Mouse (Mus musculus): ENCODE results near the gene Tcerg1l.

The Tcerg1l gene

DNA sequence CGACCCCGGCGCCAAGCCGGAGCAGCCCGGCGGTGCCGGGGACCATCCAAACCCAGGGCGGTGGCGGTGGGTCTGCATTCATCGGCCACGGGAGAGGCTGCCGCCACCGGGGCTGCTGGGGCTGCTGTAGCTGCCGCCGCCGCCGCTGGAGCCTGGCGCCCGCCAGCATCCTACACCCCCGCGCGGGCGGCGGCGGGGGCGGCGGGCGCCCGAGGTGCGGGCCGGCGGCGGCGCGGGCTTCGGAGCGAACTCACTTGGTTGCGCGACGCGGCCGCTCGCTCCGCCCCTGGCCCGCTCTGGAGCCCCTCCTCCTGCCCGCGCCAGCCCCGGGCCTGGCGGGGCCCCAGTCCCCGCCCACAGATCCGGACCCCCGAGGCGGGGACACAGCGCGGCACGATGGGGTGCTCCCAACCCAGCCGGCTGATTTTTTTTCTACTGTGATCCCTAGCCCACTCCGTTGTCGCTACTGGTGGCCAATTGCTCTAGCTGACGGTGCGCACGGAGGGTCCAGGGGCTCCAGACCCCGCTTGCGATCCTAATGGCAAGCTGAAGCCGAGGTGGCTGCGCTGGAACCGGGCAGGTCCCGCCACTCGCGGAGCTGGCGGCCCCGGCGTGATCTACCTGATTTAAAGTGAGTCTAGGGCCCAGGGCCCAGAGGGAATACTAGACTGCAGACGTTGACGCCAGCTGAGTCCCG is at the start of gene Tcerg1l:
Gene Tcerg1l, minus strand, starts transcription at position 246 of the 697 bp plus-strand sequence.
- no peak for DNase-seq (ENCODE audit: low read depth, low spot score)

DNA sequence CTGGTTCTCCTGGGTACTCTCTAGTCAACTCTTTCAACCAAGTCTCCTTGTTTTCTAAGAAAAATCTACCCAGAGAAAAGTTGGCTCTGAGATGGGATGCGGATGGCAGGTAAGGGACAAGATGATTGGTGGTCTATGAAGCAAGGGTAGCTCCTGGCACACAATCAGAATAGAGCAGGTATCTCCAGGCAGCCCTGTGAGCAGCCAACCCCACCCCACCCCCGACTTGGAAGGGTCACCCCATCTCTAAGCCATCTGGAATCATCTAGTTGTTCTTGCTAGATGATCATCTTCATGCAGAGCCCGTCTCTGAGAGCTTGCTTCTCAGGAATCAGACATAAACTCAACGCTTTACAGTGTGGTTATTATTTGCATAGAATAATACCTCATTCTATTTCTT is 44.6 kb upstream of the Tcerg1l start:
- DNase-seq (ENCODE audit: low read depth, low spot score), result no peak

DNA sequence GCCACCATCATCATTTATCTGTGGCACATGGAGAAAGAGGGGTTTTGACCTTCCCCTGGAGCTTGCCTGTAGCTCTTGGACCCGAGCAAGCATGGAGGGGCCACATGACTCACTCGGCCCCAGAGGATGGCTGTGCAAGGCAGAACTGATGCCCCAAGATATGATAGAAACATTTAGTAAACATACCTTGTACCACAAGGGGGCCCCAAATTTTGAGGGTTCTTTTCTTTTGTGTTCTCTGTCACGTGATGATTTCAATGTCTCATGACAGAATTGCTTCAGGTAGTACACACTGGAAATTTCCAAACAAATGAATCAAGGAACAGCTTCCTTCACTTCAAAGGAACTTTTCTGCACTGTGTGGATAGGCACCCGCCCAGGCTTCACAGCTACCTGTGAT is 35.0 kb upstream of the Tcerg1l start:
- DNase-seq (ENCODE audit: low read depth, low spot score), result no peak

DNA sequence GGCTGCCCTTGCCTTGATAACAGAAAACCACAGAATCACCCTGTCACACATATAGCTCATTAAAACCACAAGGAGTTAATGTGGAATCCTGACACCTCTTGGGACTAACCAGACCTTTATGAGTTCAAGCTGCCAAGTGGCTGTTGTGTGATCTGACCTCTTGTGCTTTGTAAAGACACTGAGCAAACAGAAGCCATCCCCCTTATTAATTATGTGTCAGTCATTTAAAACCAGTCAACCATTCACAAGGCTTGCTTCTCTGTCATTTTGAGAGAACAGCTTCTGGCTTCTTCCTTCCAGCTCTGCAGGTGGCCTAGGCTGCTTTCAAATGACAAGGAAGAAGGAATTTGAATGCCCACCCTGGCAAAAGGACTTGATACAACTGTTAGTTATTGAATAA is 33.9 kb upstream of the Tcerg1l start:
- no peak for DNase-seq (ENCODE audit: low read depth, low spot score)

DNA sequence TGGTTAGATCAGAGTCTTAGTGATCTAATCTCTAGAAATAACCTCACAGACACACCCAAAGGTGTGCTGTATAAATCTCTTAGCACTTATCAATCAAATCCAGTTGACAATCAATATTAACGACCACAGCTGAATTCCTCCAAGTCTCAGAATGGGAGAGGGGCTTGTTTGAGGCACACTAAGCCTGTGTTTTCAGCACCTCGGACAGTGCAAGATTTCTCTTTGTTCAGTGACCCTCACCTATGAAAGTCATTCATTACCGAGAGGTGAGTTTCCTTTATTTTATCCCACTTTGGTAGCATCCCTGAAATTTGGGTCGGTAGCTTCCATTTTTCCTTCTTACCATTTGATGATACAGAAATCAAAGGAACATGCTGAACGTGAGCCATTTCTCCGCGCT is 32.4 kb upstream of the Tcerg1l start:
- DNase-seq (ENCODE audit: low read depth, low spot score), result no peak

DNA sequence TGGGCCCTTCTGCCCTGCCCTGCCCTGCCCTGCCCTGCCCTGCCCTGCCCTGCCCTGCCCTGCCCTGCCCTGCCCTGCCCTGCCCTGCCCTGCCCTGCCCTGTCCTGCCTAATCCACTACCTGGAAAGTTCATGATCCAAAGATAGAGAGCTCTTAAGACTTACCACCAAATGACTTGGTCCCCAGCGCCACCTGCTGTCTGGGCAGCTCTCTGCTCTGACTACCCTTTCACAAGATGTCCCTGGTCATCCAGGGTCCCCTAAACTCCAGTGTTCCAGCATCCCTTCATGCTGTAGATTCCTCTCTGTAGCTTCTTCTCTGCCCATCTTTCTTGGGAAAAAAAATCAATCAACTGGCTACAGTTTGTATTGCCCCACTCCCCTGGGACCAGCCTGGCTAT is 31.3 kb upstream of the Tcerg1l start:
- DNase-seq (ENCODE audit: low read depth, low spot score), result no peak

DNA sequence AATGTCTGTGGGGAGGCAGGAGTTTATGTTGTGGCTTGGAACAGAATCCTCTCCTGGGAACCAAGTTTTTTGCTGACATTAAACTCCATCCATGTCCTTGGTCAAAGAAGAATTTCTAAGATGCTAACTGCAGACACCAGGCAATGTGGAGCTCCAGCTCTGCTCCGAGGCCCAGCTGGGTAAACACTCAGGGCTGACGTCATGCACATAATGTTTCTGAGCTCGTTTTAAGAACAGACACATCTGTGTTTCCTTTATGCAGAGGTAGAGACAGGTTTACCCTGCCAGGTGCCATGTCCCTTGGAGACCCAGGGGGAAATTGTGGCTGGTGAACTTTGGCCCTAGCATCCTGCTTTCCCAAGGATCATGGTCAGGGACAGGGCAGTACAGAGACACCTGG is 29.9 kb upstream of the Tcerg1l start:
- DNase-seq (ENCODE audit: low read depth, low spot score), result no peak

DNA sequence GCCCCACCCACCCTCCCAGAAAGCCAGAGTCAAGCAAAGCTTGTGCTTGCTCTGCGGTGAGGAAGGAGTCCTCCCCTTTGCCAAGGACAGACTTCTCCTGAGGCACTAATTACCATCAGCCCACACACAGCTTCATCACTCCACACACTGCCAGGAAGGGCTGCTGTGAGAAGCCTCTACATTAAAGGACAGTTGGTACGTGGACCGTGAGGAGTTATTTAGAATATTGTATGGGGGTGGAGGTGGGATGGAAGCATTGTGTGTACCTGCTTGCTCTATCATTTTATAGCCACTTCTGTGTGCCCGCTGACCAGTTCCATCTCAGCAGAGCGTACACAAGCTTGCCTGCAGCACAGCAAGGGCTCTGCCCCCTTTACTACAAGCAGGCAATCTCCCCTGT is 16.0 kb upstream of the Tcerg1l start:
- no peak for DNase-seq (ENCODE audit: low read depth, low spot score)

DNA sequence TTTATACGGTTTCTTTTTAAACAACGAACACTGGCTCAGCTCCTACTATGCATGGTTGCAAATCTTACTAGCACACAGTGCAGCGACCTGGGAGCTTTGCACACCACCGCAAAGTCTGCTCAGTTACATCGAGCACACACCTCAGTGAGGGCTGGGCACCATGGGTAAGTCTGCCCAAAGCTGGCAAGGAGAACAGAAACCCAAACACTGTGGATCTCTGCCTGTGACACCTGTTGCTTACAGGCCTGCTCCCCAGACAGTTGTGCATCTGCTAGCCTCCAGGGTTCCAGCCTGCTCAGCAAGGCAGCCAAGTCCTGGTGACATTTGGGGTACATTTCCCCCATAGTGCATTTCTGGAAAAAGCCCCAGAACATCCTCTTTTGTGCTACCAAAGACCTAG is 4.1 kb upstream of the Tcerg1l start:
- DNase-seq (ENCODE audit: low read depth, low spot score), result no peak

DNA sequence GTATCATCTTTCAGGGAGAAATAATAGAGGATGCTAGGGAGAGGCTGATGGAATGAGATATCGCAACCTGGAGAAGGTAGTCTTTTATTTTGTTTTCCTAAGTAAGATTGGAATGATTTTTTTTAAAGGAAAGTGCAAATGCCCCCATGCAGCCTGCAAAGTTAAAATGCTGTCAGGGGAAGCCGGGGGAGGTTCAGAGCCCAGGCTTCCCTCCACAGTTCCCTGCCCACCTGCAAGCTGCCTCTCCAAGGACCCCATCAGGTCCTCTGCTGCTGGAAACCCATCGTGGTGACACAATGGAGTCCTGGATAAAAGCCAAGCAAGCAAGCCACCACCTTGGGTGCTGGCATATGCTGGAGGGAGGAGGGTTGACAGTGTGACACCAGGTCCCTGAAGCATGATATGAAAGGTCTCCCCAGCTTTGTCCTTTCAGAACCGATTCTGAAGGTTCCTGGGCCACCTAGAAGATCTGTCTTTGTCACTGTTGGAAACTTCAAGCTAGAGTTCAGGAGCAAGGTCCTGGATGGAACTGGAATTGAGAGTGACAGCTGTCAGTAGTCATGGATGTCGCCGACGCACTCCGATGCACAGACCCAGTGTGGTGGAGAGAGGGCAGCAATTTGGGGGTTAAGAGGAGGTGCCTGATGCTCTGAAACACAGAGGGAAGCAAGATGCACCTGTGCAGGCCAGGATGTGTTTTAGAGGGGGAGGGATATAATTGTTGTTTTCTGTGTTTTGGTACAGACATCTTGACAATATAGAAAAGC is 3.2 kb upstream of the Tcerg1l start:
- no peak for DNase-seq (ENCODE audit: low read depth, low spot score)

DNA sequence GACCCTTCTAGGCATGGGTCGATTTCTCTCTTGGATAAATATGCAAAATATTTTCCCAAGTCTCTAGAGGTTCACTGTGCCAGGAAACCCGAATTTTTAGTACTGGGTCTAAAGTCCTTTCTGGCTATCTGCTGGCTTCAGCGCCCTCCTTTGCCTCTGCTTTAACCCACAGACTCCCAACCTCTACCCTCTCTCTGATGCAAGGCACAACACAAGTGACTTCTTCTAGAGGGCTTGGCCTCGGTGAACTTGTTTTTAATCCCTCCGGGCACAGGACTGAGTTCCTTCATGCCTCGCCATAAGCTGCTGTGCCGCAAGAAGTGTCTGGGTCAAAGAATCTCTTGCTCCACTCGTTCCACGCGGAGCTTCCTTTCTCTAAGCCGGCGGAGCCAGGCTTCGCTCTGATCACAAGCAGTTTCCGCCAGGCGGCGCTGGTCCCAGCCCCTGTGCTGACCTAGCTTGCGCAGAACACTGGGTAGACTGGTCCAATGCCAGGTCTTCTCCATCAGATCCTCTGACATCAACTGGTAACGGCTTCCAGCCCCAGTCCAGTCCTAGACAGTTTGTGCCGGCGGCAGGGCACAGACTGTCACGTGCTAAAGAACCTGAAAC is 758 bp upstream of the Tcerg1l start:
- DNase-seq (ENCODE audit: low read depth, low spot score), result peak; percentile 26

DNA sequence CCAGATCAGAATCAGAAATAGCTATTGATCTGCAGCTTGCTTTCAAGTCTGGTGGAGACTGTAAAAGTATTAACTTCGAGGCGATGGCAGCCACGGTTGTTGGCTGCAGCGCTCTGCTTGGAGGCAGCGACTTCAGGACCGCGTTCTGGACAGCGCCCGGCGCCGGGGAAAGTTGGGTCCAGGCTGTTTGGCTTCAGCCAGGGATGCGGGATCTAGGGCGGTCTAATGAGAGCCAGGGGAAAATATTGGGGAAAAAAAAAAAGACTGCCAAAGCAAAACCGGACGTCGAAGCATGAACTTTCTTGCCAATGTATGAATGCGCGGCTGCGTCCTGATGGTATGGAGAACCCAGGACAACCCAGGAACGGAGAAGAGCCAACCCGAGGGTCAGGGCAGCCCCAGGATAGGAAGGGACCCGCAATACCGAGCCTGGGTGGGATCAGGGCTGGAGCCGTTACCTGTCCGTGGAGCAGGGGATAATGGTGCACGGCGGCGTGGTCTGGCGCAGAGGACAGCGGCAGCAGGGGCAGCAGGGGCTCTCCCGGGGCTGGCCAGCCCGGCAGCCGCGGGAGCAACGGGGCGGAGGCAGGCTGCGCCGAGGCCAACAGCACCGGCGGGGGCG is 556 bp downstream of the Tcerg1l start:
- DNase-seq (ENCODE audit: low read depth, low spot score), result no peak

DNA sequence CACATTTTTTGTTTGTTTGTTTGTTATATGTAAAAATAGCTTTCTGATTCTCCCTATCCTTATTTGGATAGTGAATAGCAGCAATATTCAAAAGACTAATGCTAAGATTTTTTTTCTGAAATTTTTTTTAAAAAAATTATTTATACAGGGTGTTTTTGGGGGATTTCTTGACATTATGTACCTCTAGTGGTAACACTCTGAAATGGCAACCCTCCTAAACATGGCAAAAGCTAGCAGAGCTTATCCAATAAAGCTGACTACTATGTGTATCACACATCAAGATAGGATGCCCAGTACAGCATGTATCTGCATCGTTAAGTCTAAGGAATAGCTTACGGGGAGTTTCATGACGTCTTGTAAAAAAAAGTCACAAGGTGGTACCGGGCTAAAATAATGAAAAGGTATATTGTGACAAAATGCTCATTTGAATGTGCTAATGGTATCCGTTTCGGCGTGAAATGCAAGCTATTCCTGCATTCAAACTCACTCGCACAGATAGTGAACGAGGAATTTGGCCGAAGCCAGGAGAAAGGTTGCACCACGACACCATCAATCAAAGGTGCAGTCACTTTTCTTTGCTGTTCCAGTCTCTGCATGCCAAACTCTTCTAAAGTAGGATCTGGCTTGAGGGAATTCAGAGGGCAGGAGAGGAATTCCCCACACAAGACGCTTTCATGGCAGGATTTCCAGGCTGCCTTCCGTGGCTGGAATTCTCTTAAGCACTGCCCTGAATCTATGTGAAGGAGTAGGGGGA is 1.2 kb downstream of the Tcerg1l start:
- DNase-seq (ENCODE audit: low read depth, low spot score), result no peak

DNA sequence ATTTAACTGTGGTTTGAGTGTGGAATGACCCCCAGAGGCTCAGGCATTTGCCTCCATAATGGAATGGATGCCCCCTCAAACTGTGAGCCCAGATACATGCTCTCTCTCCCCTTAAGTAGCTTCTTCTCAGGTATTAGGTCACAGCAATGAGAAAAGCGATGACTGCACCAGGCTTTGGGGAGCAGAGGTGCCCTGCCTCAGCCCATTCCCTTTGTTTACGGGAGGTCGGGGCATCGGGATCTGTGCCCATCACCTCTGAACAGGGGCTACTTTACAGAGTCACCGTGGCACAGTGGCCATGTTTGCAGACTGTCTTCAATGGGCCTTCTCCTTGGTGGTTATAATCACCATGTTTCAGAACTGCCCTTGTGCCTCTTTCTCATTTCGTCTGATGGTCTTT is 7.6 kb downstream of the Tcerg1l start:
- DNase-seq (ENCODE audit: low read depth, low spot score), result no peak

DNA sequence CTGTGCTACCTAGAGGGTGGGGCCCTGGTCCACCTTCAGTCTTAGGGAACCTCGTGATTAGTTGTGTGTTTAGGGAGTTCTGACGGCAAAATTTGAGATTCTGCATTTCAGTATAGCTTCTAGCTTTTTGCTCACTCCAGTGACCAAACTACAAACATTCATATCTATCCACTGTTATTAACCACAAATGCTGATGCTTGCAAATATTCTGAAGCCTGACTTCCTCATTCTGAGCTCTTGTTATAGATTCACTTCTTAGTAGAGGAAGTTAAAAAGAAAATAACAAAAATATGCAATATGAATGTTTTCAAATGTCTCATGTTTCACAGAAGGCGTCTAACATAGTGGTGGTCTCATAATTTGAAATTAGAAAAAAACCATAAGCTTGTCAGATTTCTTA is 8.5 kb downstream of the Tcerg1l start:
- no peak for DNase-seq (ENCODE audit: low read depth, low spot score)

DNA sequence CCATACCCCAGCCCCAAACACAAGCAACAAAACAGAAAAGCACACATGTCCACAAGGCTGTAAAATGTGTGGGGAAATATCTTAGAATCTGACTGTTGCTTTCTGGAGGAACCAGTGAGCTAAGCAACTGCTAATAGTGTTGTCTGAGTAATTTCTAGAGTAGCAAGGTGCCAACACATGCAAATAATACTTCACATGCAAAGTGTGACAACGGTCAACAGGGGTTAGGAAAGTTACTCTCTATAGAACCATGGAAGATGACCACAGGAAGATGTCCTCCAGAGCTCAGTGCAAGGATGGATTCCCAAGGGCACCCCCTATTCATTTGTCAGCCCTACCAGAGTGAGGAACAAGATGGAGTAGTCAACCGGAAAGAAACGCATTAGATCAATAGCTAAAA is 18.3 kb downstream of the Tcerg1l start:
- no peak for DNase-seq (ENCODE audit: low read depth, low spot score)

DNA sequence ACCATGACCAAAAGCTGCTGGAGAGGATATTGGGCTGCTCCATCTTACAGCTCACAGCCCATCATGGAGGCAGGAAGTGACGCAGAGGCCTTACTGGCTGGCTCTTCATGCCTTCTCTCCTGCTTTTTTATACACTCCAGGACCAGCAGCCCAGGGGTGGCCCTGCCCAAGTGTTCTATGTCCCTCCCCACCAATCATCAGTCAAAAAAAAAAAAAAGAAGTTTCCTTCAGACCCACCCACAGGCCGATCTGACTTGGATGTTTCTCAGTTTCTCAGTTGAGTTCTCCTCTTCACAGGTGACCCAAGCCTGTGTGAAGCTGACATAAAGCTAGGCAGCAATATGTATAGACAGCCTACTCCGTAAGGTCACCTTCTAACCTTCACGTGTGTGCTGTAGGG is 19.0 kb downstream of the Tcerg1l start:
- no peak for DNase-seq (ENCODE audit: low read depth, low spot score)

DNA sequence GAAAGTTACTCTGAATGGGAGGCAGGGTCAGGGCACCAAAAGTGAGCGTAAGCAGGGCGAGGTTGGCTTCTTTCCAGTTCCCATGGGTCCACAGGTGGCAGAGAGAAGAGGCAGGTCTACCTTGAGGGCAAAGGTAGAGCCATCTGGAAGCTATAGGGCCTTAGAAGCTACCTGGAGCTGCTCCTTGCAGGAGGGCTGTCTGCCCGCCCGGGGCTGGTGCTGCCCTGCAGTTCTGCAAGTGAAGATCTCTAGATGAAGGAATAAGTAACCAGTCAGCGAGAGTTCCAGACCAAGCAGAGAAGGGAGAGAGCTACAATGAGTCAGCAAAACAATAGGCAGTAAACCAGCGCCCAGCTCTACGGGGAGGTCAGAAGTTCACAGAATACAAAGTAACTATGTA is 22.0 kb downstream of the Tcerg1l start:
- no peak for DNase-seq (ENCODE audit: low read depth, low spot score)

DNA sequence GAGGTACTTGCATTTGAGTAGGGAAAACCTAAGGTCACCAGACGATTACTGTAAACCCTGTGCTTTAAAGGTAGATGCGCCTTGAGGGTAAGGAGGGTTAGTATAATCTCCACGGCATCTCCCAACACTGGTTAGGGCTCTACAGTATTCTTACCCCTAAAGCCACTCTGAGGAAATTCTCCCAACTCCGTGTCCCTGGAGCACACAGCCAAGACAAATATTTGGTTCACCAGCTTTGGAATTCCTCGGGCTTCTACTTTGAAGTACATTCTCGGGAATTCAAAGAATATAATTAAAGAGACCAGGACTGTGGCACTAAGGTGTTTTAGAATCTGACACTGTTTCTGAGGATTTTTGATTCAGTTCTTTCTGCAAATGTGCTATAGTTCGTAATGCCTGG is 23.2 kb downstream of the Tcerg1l start:
- DNase-seq (ENCODE audit: low read depth, low spot score), result no peak

DNA sequence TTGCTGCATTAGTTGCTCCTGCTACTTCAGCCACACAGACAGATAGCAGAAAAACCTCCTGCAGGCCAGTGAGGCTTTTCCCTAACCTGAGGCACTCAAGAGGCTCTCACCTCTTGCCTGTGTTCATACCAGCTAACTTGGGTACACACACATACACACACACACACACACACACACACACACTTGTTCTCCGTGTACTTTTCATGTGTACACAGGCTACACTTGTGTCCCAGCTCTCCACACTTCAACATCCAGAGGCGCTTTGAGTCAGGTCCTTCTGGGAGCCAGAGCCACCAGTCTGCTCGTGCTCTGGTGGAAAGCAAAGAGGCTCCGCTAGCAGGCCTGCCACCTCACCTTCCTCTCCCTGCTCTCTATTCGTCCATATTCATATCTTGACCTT is 24.0 kb downstream of the Tcerg1l start:
- no peak for DNase-seq (ENCODE audit: low read depth, low spot score)

DNA sequence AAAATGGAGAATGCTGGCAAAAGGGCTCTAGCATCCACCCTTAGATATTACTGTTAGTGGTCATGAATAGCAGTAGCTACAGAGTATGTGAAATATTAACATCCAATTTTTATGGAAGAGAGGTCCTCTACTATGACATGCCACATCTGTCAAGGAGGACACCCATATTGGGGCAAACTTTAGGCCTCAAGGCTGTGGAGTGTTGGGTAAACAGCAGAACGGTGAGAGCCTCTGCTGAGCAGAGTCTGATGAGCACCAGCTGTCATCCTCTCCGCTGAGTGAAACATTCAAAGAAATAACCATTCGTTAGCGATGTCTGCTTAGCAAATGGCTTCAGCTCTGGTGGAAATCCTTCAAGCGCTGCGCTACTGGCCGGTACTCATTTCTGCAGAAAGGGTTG is 30.0 kb downstream of the Tcerg1l start:
- DNase-seq (ENCODE audit: low read depth, low spot score), result no peak

DNA sequence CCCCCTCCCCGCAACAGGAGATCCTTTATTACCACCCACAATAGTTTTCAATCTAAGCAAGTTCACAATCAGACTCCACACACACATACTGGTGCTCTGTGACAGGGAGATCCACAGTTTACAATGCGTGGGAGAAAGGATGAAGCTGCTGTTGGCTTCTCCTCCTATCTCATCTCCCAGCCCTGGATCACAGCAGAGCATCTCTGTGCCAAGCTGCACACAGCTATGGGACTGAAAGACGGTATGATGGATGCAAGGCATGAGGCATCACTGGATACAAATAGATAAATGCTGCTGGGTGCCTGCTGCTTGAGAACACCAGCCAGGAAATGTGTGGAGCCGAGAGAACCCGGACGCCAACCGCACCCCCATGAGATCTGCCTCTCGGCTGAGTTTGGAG is 32.0 kb downstream of the Tcerg1l start:
- no peak for DNase-seq (ENCODE audit: low read depth, low spot score)

Measured in retina, adult 2 months (tissue).